Mouse (Mus musculus) granulocyte monocyte progenitor cell, adult 5-6 weeks (primary cell): ENCODE results near the gene Ism2. TPM values are rescaled to one million over a fixed set of nuclear protein-coding genes. Genes with fewer than 3 reads are reported as not detected.

Experiments
- ATAC-seq: replicated peaks from 2 replicates; pipeline ENCODE4 v1.8.0; 2016; ENCODE audit warnings: mild to moderate bottlenecking, moderate TSS enrichment, inconsistent platforms; ENCODE audit not compliant: poor library complexity, severe bottlenecking
- total RNA-seq, 2 experiments: library from RNA; stranded (forward) in 1 of 2; stranded (reverse) in 1 of 2; fragments of 200-712, 200-1000 nt in 1 of 2; fragments of >200 nt in 1 of 2; fragmentation: Nextera tagmentation in 1 of 2; gene quantifications; 2 replicates each; pipeline ENCODE4 v1.2.3; 2014 to 2017

Ism2 gene
- total RNA-seq, 2 experiments from 2014 or later: not detected

DNA sequence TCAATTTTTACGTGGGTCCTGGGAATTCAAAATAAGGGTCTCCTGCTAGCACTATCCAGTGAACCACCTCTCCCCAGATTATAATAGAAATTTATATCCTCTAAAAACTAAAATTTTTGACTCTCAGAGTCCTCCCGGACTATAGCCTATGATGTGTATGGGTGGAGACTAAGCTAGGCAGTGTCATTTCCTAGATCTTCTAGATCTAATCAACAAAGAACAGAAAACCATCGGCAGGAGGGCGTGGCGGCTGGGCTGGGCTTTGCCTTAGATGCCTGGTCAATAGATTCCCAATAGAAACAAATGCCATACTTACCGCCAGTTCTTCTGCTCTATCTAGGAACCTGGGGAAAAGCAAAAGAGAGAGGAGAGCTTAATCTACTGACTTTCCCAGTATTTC is 49.3 kb downstream of the Ism2 start:
- no peak for ATAC-seq

DNA sequence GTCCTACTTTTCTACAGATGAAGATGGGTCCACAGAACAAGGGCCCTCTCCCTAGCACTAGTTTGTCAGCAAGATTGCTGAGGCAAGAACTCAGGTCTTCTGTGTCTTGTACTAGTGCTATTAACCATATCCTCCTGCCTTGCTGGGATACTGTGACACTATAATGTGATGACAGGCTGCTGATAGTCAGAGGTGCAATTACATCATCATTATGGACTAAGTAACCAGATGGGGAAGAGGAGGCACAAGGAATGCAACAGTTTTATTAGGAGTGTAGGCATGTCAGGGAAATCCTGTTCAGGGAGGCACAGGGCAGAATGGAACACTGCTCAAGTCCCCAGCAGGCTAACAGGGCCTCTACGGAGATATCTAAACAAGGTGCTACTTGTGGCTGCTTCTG is 60.9 kb downstream of the Ism2 start, which contains the start of gene Noxred1:
Gene Noxred1 (minus strand): TSS at position 101 of the 400 bp plus-strand sequence.
- no peak for ATAC-seq

DNA sequence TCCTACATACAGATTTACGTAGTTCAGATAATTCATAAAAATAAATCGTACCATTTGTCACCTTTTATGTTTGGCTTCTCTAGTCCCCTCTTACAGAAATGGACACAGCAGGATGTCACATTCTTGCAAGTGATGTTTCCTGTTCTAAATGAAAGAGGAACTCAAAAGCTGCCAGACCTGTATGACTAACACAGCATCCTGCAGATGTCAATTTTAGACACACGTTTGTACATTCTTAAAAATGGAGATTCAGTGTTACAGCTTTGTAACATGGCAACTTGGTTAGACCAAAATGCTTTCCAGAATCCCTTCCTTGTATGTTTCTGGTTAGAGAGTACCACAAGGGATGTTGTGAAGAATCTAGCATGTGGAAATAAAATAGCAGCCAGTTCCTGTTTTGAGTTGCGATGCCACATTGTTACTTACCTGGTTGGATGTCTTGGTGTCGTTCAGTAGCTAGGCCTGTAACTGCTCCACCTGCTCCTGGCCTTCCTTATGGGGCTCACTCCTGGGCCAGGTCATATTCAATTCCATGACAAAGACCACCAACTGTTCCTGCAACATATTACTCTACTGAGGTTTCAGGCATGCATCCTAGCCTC is 62.5 kb downstream of the Ism2 start:
- peak; percentile 86 for ATAC-seq

DNA sequence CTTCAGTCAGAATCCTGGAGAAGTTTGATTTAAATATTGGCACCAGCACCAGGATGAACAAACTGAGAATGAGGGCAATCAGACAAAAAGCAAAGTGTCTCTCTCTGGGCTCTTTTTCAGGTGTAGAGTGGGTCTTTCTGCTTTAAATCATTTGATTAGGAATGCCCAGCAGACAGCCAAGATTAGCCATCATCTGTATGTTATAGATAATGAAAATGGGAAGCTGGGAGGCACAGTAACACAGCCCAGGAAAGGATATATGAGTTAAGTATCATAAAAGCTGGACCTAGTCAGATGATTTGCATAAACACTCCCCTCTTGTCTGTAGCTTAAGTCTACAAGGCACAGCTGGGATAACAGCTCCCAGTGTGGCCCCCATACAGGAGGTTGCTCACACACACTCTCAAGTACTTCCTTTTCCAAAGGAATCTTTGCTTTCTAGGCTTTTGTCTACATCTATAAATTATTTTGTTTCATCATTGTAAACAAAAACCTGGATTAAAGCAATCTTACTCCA is 69.1 kb downstream of the Ism2 start:
- no peak; the same call in 1 of the 2 replicates for ATAC-seq

DNA sequence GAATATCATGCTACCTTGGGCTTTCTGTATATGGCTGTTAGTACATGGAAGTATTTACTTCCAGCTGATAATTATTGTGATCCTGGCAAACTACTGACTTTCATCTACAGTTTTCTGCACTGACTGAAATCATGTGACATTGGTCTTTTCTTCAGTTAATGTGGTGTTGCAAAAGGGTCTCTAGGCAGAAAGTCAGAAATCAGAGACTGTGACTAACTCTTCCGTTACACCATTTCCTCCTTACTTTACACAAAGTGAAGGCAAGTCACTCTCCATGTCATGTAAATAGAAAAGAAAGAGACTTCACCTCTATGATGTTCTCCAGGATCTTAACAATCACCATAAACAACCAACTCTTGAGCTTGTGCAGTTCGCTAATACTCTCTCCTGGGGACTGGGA is 69.9 kb downstream of the Ism2 start:
- peak; percentile 52; the same call in 1 of the 2 replicates for ATAC-seq

Other genes with a start within 250 kb of the Ism2 start
- not detected in 2 replicates for gene Ngb, start 197.2 kb downstream of the Ism2 start, total RNA-seq (2014; fragmentation: Nextera tagmentation)
- not detected in 2 replicates for gene Ngb, start 197.2 kb downstream of the Ism2 start, total RNA-seq (2017)
- 34.2 and 45.7 TPM in 2 replicates for gene Gstz1, start 152.5 kb downstream of the Ism2 start, total RNA-seq (2014; fragmentation: Nextera tagmentation)
- gene Gstz1, start 152.5 kb downstream of the Ism2 start, total RNA-seq (2017): 22.3 and 28.8 TPM in 2 replicates
- 8.8 and 11.8 TPM in 2 replicates for gene Pomt2, start 151.7 kb downstream of the Ism2 start, total RNA-seq (2014; fragmentation: Nextera tagmentation)
- gene Pomt2, start 151.7 kb downstream of the Ism2 start, total RNA-seq (2017): 7.9 and 9.8 TPM in 2 replicates
- gene Samd15, start 100.0 kb downstream of the Ism2 start, total RNA-seq (2014; fragmentation: Nextera tagmentation): 3.2 TPM in 1 of 2 replicates, not detected in the other
- not detected in 2 replicates for gene Samd15, start 100.0 kb downstream of the Ism2 start, total RNA-seq (2017)
- 9.6 and 9.8 TPM in 2 replicates for gene Tmed8, start 99.3 kb downstream of the Ism2 start, total RNA-seq (2014; fragmentation: Nextera tagmentation)
- gene Tmed8, start 99.3 kb downstream of the Ism2 start, total RNA-seq (2017): 5.4 and 8.0 TPM in 2 replicates
- gene Noxred1, start 61.0 kb downstream of the Ism2 start, total RNA-seq (2014; fragmentation: Nextera tagmentation): 1.8 TPM in 1 of 2 replicates, not detected in the other
- not detected in 2 replicates for gene Noxred1, start 61.0 kb downstream of the Ism2 start, total RNA-seq (2017)
- 25.9 and 56.4 TPM in 2 replicates for gene Vipas39, start 33.4 kb downstream of the Ism2 start, total RNA-seq (2014; fragmentation: Nextera tagmentation)
- gene Vipas39, start 33.4 kb downstream of the Ism2 start, total RNA-seq (2017): 27.2 and 31.0 TPM in 2 replicates
- gene Ahsa1, start 33.2 kb downstream of the Ism2 start, total RNA-seq (2014; fragmentation: Nextera tagmentation): 174 and 185 TPM in 2 replicates
- gene Ahsa1, start 33.2 kb downstream of the Ism2 start, total RNA-seq (2017): 310 and 324 TPM in 2 replicates
- gene Sptlc2, start 88.7 kb upstream of the Ism2 start, total RNA-seq (2014; fragmentation: Nextera tagmentation): 124 and 145 TPM in 2 replicates
- 153 and 160 TPM in 2 replicates for gene Sptlc2, start 88.7 kb upstream of the Ism2 start, total RNA-seq (2017)
- 123 and 162 TPM in 2 replicates for gene Slirp, start 144.2 kb upstream of the Ism2 start, total RNA-seq (2014; fragmentation: Nextera tagmentation)
- gene Slirp, start 144.2 kb upstream of the Ism2 start, total RNA-seq (2017): 102 and 106 TPM in 2 replicates
- 65.3 and 73.7 TPM in 2 replicates for gene Alkbh1, start 144.3 kb upstream of the Ism2 start, total RNA-seq (2014; fragmentation: Nextera tagmentation)
- 58.4 and 70.3 TPM in 2 replicates for gene Alkbh1, start 144.3 kb upstream of the Ism2 start, total RNA-seq (2017)
- 70.0 and 74.3 TPM in 2 replicates for gene Snw1, start 172.6 kb upstream of the Ism2 start, total RNA-seq (2014; fragmentation: Nextera tagmentation)
- gene Snw1, start 172.6 kb upstream of the Ism2 start, total RNA-seq (2017): 174 and 201 TPM in 2 replicates
- gene Gm5788, start 195.0 kb upstream of the Ism2 start, total RNA-seq (2014; fragmentation: Nextera tagmentation): not detected in 2 replicates
- gene Gm5788, start 195.0 kb upstream of the Ism2 start, total RNA-seq (2017): not detected in 2 replicates
- gene Gm8300, start 214.6 kb upstream of the Ism2 start, total RNA-seq (2014; fragmentation: Nextera tagmentation): not detected in 2 replicates
- gene Gm8300, start 214.6 kb upstream of the Ism2 start, total RNA-seq (2017): not detected in 2 replicates